Mouse (Mus musculus) kidney, embryonic 16.5 days (tissue): ENCODE results near the gene Sptlc2. TPM values are rescaled to one million over a fixed set of nuclear protein-coding genes. Genes with fewer than 3 reads are reported as not detected.

Experiments used
- microRNA-seq: library from miRNA; unstranded; fragments of <30 nt; microRNA quantifications from one replicate; pipeline ENCODE4, GENCODE M21; 2016
- polyA plus RNA-seq: library from polyadenylated mRNA; unstranded; fragments of >200 nt; fragmentation: Nextera tagmentation; extraction: Ambion mirVana; gene quantifications from 2 replicates; pipeline ENCODE4 v1.2.1, GENCODE M21; 2015

The Sptlc2 gene
- polyA plus RNA-seq, 1 experiment from 2014 or later, result 84.9 TPM

Small RNAs within 50 kb of the gene (microRNA-seq; reads per million reads assigned to microRNA genes)
- gene Gm47293 (not detected), gene Mir3068 (32.9 reads per million, percentile 44 among the genes with 10 or more reads in this experiment)

Other genes with a start within 250 kb of the Sptlc2 start
- 59.8 and 60.4 TPM in 2 replicates for gene Gstz1, start 241.2 kb downstream of the Sptlc2 start, polyA plus RNA-seq
- 20.3 and 20.7 TPM in 2 replicates for gene Pomt2, start 240.4 kb downstream of the Sptlc2 start, polyA plus RNA-seq
- 0.66 and 1.2 TPM in 2 replicates for gene Samd15, start 188.6 kb downstream of the Sptlc2 start, polyA plus RNA-seq
- gene Tmed8, start 187.9 kb downstream of the Sptlc2 start, polyA plus RNA-seq, result 2.0 and 2.5 TPM in 2 replicates
- gene Noxred1, start 149.6 kb downstream of the Sptlc2 start, polyA plus RNA-seq, result 0.60 and 0.67 TPM in 2 replicates
- 52.2 and 53.7 TPM in 2 replicates for gene Vipas39, start 122.1 kb downstream of the Sptlc2 start, polyA plus RNA-seq
- gene Ahsa1, start 121.9 kb downstream of the Sptlc2 start, polyA plus RNA-seq, result 246 and 248 TPM in 2 replicates
- gene Ism2, start 88.7 kb downstream of the Sptlc2 start, polyA plus RNA-seq, result 0.76 and 1.0 TPM in 2 replicates
- 252 and 265 TPM in 2 replicates for gene Slirp, start 55.5 kb upstream of the Sptlc2 start, polyA plus RNA-seq
- gene Alkbh1, start 55.7 kb upstream of the Sptlc2 start, polyA plus RNA-seq, result 59.8 and 63.9 TPM in 2 replicates
- gene Snw1, start 83.9 kb upstream of the Sptlc2 start, polyA plus RNA-seq, result 136 and 142 TPM in 2 replicates
- not detected in 2 replicates for gene Gm5788, start 106.4 kb upstream of the Sptlc2 start, polyA plus RNA-seq
- gene Gm8300, start 126.0 kb upstream of the Sptlc2 start, polyA plus RNA-seq, result not detected in 2 replicates
- not detected in 2 replicates for gene Oog1, start 214.3 kb upstream of the Sptlc2 start, polyA plus RNA-seq
- not detected in 2 replicates for gene Gm4027, start 230.5 kb upstream of the Sptlc2 start, polyA plus RNA-seq